Mouse (Mus musculus) hindbrain, embryonic 15.5 days (tissue): ENCODE results near the gene Olfr568. TPM values are rescaled to one million over a fixed set of nuclear protein-coding genes. Genes with fewer than 3 reads are reported as not detected.

Source experiments
- ATAC-seq: fragments of 200-750 bp; cut with Nextera tagmentation; 2 replicates; pipeline ENCODE4 v1.8.0; 2017; ENCODE audit warnings: low read depth, moderate number of reproducible peaks, moderate TSS enrichment; ENCODE audit not compliant: low FRiP score
- H3K27ac ChIP-seq: fragments of 300-500 bp; sonication (generic); replicated peaks from 2 replicates; pipeline ENCODE4 v1.5.1; 2015; ENCODE audit warnings: mild to moderate bottlenecking, inconsistent platforms
- H3K27me3 ChIP-seq: fragments of 300-500 bp; sonication (generic); 2 replicates; pipeline ENCODE4 v1.6.1; 2015; ENCODE audit warnings: control low read depth, inconsistent platforms
- H3K36me3 ChIP-seq: fragments of 300-500 bp; sonication (generic); 2 replicates; pipeline ENCODE4 v1.6.1; 2015; ENCODE audit warnings: control low read depth, inconsistent platforms
- H3K4me1 ChIP-seq: fragments of 300-500 bp; sonication (generic); replicated peaks from 2 replicates; pipeline ENCODE4 v1.6.1; 2015; ENCODE audit warnings: control low read depth, inconsistent platforms
- H3K4me2 ChIP-seq: fragments of 300-500 bp; sonication (generic); 2 replicates; pipeline ENCODE4 v1.6.1; 2015; ENCODE audit warnings: moderate library complexity, mild to moderate bottlenecking, inconsistent platforms
- H3K4me3 ChIP-seq: fragments of 300-500 bp; sonication (generic); 2 replicates; pipeline ENCODE4 v1.5.1; 2015; ENCODE audit warnings: mild to moderate bottlenecking, inconsistent platforms
- H3K9ac ChIP-seq: fragments of 300-500 bp; sonication (generic); 2 replicates; pipeline ENCODE4 v1.6.1; 2015; ENCODE audit warnings: inconsistent platforms
- H3K9me3 ChIP-seq: fragments of 300-500 bp; sonication (generic); 2 replicates; pipeline ENCODE4 v1.6.1; 2016; ENCODE audit warnings: control low read depth, inconsistent platforms
- WGBS: fragments of 180-500 bp; shearing (Covaris S2); methylation state at CpG from one replicate; pipeline ENCODE4 v1.1.7; 2015; 5-methylcytosine and 5-hydroxymethylcytosine counted together
- polyA plus RNA-seq: library from polyadenylated mRNA; unstranded; fragments of >200 nt; fragmentation: Nextera tagmentation; extraction: Ambion mirVana; gene quantifications from 2 replicates; pipeline ENCODE4 v1.2.1, GENCODE M21; 2015

Gene Olfr568
- polyA plus RNA-seq = not detected in 2 replicates

DNA sequence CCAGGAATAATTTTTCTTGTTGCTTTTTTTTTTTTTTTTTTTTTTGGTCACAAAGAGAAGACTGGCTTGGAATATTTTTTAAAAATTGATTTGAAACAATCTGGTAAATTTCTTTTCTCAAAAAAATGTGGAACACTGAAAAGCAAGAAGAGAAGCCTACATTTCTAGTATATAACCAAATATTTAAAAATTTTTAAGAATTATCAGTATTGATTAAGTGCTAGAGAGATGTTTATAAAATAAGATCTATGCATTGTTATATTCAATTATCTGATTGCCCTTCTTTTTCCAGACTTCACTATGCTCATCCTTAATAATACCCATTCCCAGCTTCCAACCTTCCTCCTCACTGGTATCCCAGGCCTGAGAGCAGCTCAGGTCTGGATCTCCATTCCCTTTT, at the start of gene Olfr568:
TSS of gene Olfr568 (plus strand) at position 301 of the 400 bp plus-strand sequence.
- H3K4me1 ChIP-seq = no peaks in the 10 kb centered on the region
- no peaks in the 10 kb centered on the region for H3K27me3 ChIP-seq
- H3K9me3 ChIP-seq = no peaks in the 10 kb centered on the region
- H3K27ac ChIP-seq = no peak within 1 kb of the TSS
- no peak within 1 kb of the TSS for H3K4me2 ChIP-seq
- no peaks in the 10 kb centered on the region for H3K36me3 ChIP-seq
- ATAC-seq = no peak
- no peak within 1 kb of the TSS for H3K4me3 ChIP-seq
- no peak within 1 kb of the TSS for H3K9ac ChIP-seq

DNA sequence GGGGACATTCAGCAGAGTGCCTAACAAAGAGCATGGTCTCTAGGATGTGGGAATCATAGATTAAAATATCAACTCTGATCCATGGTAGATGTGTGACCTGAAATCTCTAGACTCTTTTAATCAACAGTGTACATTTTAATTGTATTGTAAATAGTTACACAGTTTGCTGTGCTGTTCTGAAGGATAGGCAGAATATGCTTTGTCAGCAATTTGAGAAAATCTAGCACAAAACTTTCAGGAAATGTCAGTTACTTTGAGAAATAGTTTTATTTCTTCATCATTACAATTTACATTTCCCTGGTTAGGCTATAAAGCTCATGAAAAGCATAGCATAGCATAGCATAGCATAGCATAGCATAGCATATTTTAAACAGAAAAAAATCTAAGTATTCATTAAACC, 21.1 kb upstream of the Olfr568 start:
- no peaks in the 10 kb centered on the region for H3K36me3 ChIP-seq
- H3K4me1 ChIP-seq = no peaks in the 10 kb centered on the region
- no peak overlapping the region for H3K4me2 ChIP-seq
- no peak for ATAC-seq
- H3K27ac ChIP-seq = no peak overlapping the region
- H3K9ac ChIP-seq = no peak overlapping the region
- no peaks in the 10 kb centered on the region for H3K27me3 ChIP-seq
- no peaks in the 10 kb centered on the region for H3K9me3 ChIP-seq
- no peak overlapping the region for H3K4me3 ChIP-seq

DNA sequence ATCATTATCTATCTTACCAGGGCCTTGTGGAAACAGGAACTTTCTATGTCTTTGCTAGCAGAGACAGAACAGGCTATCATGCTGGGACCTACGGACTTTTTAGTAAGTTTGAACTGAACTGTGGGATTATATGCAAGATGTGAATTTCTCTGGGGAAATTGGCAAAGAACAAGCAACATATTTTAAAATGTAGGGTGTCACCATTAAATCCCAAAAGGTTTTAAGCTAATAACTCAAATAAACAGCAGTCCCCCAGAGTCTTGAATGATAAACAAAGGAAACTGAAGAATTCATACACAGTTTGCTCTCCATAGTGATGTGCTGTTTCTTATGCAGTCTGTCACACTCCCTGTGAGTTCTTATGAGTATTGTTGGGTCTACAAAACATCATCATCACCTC, 18.3 kb upstream of the Olfr568 start, which contains the start of gene Olfr566:
TSS of gene Olfr566 (minus strand) at position 101 of the 400 bp plus-strand sequence.
- Histone ChIP-seq H3K4me2 (no peak within 1 kb of the TSS), H3K4me1 (no peaks in the 10 kb centered on the region), H3K27me3 (no peaks in the 10 kb centered on the region), H3K9me3 (no peaks in the 10 kb centered on the region), H3K27ac (no peak within 1 kb of the TSS), H3K4me3 (no peak within 1 kb of the TSS), H3K36me3 (no peaks in the 10 kb centered on the region), H3K9ac (no peak within 1 kb of the TSS)
- WGBS = 79% methylated on average over 1 of the region's 1 CpGs
- no peak for ATAC-seq

DNA sequence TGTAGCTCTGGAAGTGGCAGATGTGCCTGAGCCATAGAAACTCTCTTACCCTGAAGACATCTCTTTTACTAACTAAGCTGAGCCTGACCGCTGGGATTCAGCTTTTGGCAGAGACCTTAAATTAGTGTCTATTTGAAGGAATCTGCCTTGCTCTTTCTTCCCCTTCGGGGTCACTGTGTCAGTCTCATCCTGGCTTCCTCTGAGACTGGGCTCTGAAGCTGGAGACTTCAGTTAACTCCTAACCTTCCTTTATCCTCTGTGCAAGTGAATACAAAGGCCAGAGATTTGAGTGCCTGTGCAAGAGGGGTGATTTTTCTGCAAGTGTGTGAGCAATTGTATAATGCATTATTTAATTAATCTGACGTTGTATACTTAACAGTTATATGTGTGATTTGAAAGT, 13.9 kb downstream of the Olfr568 start, which contains the start of gene Olfr569:
TSS of gene Olfr569 (minus strand) at position 101 of the 400 bp plus-strand sequence.
- Histone ChIP-seq H3K4me1 (no peaks in the 10 kb centered on the region), H3K36me3 (no peaks in the 10 kb centered on the region), H3K27me3 (no peaks in the 10 kb centered on the region), H3K4me2 (no peak within 1 kb of the TSS), H3K4me3 (no peak within 1 kb of the TSS), H3K9ac (no peak within 1 kb of the TSS), H3K9me3 (no peaks in the 10 kb centered on the region), H3K27ac (no peak within 1 kb of the TSS)
- ATAC-seq = no peak
- WGBS = 78% methylated on average over 3 of the region's 3 CpGs

DNA sequence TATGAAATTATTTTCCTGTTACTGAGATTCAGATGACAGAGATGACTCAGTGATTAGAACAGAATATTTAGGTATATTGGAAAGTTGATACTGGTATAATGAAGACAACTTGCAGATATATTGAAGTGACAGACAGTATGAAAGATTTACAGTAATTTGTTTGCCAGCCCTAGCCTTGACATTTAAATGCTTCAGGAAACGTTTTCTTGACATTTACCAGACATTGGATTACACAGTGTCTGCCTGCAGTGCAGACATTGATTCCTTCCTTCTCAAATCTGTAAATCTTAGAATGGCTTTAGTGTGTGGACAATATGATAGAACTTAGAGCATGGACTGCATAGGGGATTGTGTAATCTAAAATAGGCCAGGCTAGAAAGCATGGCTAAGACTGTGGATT, 38.3 kb downstream of the Olfr568 start:
- ATAC-seq = no peak
- H3K27ac ChIP-seq = no peak overlapping the region
- no peaks in the 10 kb centered on the region for H3K36me3 ChIP-seq
- H3K9ac ChIP-seq = no peak overlapping the region
- no peak overlapping the region for H3K4me3 ChIP-seq
- H3K27me3 ChIP-seq = no peaks in the 10 kb centered on the region
- H3K9me3 ChIP-seq = no peaks in the 10 kb centered on the region
- WGBS = 53% methylated on average over 1 of the region's 1 CpGs
- H3K4me2 ChIP-seq = no peak overlapping the region
- H3K4me1 ChIP-seq = no peaks in the 10 kb centered on the region

DNA sequence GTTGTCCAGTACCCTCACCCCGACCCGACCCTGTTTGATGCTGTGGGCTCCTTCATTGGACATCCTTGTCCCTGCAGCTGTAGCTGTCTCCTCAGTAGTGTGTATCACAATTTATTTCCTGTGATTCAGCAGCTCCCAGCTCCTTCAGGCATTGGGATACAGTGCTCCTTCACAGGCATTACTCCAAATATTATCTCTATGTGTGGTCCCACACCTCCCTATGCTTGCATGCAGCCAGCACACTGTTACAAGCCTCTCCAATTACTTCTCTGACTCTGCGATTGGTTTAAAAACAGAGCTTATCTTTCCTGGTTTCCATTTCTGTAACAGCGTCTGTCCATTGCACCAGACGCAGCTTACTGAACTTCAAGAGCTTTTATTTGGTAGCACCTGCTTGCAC, 39.5 kb downstream of the Olfr568 start:
- WGBS = 87% methylated on average over 5 of the region's 5 CpGs
- no peak overlapping the region for H3K4me2 ChIP-seq
- ATAC-seq = no peak
- H3K9ac ChIP-seq = no peak overlapping the region
- no peaks in the 10 kb centered on the region for H3K27me3 ChIP-seq
- H3K27ac ChIP-seq = no peak overlapping the region
- no peaks in the 10 kb centered on the region for H3K36me3 ChIP-seq
- no peaks in the 10 kb centered on the region for H3K4me1 ChIP-seq
- H3K9me3 ChIP-seq = no peaks in the 10 kb centered on the region
- no peak overlapping the region for H3K4me3 ChIP-seq

DNA sequence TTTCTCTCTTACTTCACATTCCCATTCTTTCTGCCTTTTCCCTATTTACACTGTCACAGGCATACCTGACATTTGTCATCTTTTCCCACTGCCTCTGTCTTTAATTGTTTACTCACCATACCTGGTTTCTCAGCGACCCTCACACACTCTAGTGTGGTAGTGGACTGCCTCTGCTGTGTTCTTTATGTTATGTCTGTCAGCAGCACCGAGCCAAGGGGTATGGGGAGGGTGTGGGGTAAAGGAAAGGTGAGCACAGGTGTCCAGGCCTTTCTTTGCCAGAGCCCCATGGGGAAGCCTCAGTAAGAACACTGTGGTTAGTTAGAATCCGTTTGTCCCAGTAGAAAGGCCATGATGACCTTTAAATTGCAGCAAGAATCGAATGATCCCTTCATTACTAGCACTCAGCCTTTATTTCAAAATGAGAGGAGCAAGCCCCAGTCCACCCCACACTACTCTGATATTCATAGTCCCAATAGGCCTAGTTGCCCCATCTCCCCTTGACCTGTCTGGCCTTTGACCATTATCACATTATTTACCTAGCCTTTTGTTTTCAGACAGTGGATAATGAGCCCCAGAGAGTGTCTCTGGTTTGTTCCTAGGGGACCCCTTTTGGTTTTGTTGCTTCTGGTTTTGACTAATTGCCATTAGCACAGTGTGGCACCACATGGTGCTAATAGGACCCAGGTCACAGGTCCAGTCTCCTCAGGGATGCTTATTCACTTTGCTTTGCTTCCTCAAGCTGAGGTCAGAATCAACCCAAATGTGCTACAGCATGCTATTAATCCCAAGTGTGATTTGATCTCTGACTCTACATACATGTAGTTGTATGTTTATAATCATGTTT, 40.3 kb downstream of the Olfr568 start, which contains the start of gene Olfr571:
TSS of gene Olfr571 (minus strand) at position 505 of the 844 bp plus-strand sequence.
- no peak within 1 kb of the TSS for H3K27ac ChIP-seq
- no peak within 1 kb of the TSS for H3K4me3 ChIP-seq
- H3K27me3 ChIP-seq = no peaks in the 10 kb centered on the region
- H3K9me3 ChIP-seq = no peaks in the 10 kb centered on the region
- no peaks in the 10 kb centered on the region for H3K4me1 ChIP-seq
- H3K9ac ChIP-seq = no peak within 1 kb of the TSS
- WGBS = 64% methylated on average over 4 of the region's 4 CpGs
- H3K4me2 ChIP-seq = no peak within 1 kb of the TSS
- H3K36me3 ChIP-seq = no peaks in the 10 kb centered on the region
- no peak for ATAC-seq

DNA sequence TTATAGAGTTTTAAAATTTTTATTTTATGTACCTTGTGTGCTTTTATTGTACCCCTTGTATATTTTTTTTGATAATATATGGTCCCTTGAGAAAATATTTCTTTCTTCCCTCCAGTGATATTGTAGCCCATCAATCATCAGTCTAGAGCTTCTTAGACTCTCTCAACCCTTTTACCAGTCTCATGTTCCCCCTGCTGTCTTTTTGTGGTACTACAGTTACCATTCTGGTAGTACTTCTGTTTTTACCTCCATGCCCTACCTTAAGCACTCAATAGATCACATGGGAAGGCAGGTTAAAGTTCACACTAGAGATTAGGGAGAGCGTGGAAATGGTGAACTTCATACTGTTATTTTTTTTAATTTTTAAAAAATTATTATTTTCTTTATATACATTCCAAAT, 42.7 kb downstream of the Olfr568 start:
- H3K27ac ChIP-seq = no peak overlapping the region
- no peaks in the 10 kb centered on the region for H3K4me1 ChIP-seq
- peak; percentile 79; the same call in 1 of the 2 replicates for ATAC-seq

DNA sequence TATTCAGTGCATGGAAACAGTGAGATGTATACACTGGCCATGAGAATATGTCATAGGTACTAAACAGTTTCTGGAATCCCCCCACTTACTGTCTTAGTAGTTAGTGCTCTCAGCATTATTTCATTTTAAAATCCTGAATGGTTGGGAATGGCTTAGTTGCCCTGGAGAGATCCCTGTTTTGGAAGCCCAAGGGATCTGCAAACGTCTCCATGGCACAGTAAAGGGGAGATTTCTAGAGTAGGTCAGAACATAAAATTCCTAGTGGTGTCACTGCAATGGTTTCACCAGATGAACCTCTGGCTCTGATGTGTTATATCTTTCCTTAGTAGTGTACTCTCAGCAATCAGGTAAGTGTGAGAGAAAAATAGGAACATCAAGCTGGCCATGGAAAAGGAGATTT, 47.2 kb downstream of the Olfr568 start, which contains the start of gene Olfr572:
TSS of gene Olfr572 (plus strand) at position 301 of the 400 bp plus-strand sequence.
- H3K9me3 ChIP-seq = no peaks in the 10 kb centered on the region
- ATAC-seq = no peak
- WGBS = 65% methylated on average over 1 of the region's 1 CpGs

More for the DNA sequence above, 42.7 kb downstream of the Olfr568 start:
- 24% methylated on average over 1 of the region's 1 CpGs for WGBS
- Histone ChIP-seq H3K36me3 (no peaks in the 10 kb centered on the region), H3K4me3 (no peak overlapping the region), H3K4me2 (no peak overlapping the region), H3K9ac (no peak overlapping the region), H3K27me3 (no peaks in the 10 kb centered on the region), H3K9me3 (no peaks in the 10 kb centered on the region)

DNA sequence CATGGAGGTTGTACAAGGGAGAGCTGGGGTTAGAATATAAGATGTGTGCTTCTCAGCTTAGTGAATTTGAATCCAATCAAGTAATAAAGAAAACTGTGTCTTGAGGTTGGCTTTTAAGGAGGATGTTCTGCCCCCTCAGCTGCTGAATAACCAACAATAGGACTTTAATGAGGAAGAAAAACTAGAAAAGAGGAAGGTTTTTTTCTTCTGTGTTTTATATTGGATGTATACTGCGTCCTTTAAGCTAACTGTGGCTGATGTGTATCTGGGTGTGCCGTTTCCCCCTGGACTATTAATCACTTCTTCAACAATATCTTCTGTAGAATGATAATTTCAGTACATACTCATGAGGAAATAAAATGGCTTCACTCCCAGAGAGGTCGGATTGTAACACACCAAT, 50.2 kb downstream of the Olfr568 start:
- H3K9ac ChIP-seq = no peak overlapping the region
- H3K4me3 ChIP-seq = no peak overlapping the region
- whole genome bisulfite sequencing = 76% methylated on average over 3 of the region's 3 CpGs
- H3K4me2 ChIP-seq = no peak overlapping the region
- no peaks in the 10 kb centered on the region for H3K4me1 ChIP-seq
- no peaks in the 10 kb centered on the region for H3K36me3 ChIP-seq
- no peak for ATAC-seq
- H3K27ac ChIP-seq = no peak overlapping the region
- H3K9me3 ChIP-seq = no peaks in the 10 kb centered on the region
- no peaks in the 10 kb centered on the region for H3K27me3 ChIP-seq

More for the DNA sequence above, 47.2 kb downstream of the Olfr568 start, which contains the start of gene Olfr572:
- Histone ChIP-seq H3K4me2 (no peak within 1 kb of the TSS), H3K27me3 (no peaks in the 10 kb centered on the region), H3K4me3 (no peak within 1 kb of the TSS), H3K36me3 (no peaks in the 10 kb centered on the region), H3K4me1 (no peaks in the 10 kb centered on the region), H3K27ac (no peak within 1 kb of the TSS), H3K9ac (no peak within 1 kb of the TSS)
